Mouse (Mus musculus) liver, postnatal 0 days (tissue): Measurements from ENCODE around the gene Ctla2a.

Experiments used
- CTCF ChIP-seq: sonication (generic); IDR thresholded peaks from 2 replicates; pipeline ENCODE4 v1.5.1; 2016; ENCODE audit warnings: antibody characterized with exemption, low read depth
- EP300 ChIP-seq: IDR thresholded peaks from 2 replicates; pipeline ENCODE4 v1.6.1; 2016; ENCODE audit warnings: antibody characterized with exemption, low read depth, mild to moderate bottlenecking

DNA sequence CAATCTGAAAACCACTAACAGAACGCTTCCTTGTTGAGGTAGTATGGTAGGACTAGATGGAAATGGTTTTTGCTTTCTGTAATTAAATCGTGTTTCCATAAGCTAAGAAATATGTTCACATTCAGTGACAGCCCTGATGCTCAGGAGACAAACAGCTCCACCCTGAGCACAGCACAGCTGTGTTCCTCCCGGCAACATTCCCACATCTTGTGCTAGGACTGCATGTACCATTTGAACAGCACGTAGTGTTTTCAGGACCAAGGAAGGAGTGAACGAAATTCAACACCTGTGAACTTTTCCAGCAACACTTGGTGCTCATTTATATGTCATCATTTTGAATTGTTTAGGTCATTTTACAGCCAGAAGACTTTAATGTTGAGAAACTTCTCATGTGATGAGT, 25.3 kb upstream of the Ctla2a start:
- no peak for TF ChIP-seq CTCF
- TF ChIP-seq EP300: no peak
